Mouse (Mus musculus) forebrain, embryonic 12.5 days (tissue): ENCODE measurements around the gene Sash1. TPM values are rescaled to one million over a fixed set of nuclear protein-coding genes. Genes with fewer than 3 reads are reported as not detected.
"Not testable (repeated sequence)": the region's sequence is repeated elsewhere in the genome, so short reads cannot be mapped to it uniquely, and the experiment has no call there.

ENCODE experiments used
- ATAC-seq: fragments of 200-750 bp; cut with Nextera tagmentation; 2 replicates; pipeline ENCODE4 v1.8.0; 2017; ENCODE audit warnings: moderate TSS enrichment; ENCODE audit not compliant: low FRiP score
- H3K27ac ChIP-seq: fragments of 300-500 bp; sonication (generic); 2 replicates; pipeline ENCODE4 v1.5.1; 2016; ENCODE audit warnings: mild to moderate bottlenecking
- H3K27me3 ChIP-seq: fragments of 300-500 bp; sonication (generic); 2 replicates; pipeline ENCODE4 v1.6.1; 2016; ENCODE audit warnings: mild to moderate bottlenecking
- H3K36me3 ChIP-seq: fragments of 300-500 bp; sonication (generic); replicated peaks from 2 replicates; pipeline ENCODE4 v1.6.1; 2016; ENCODE audit warnings: mild to moderate bottlenecking
- H3K4me1 ChIP-seq: fragments of 300-500 bp; sonication (generic); 2 replicates; pipeline ENCODE4 v1.6.1; 2016
- H3K4me2 ChIP-seq: fragments of 300-500 bp; sonication (generic); 2 replicates; pipeline ENCODE4 v1.6.1; 2016; ENCODE audit warnings: mild to moderate bottlenecking, moderate library complexity
- H3K4me3 ChIP-seq: fragments of 300-500 bp; sonication (generic); replicated peaks from 2 replicates; pipeline ENCODE4 v1.5.1; 2016; ENCODE audit warnings: mild to moderate bottlenecking
- H3K9ac ChIP-seq: fragments of 300-500 bp; sonication (generic); 2 replicates; pipeline ENCODE4 v1.6.1; 2016; ENCODE audit warnings: mild to moderate bottlenecking
- H3K9me3 ChIP-seq: fragments of 300-500 bp; sonication (generic); 2 replicates; pipeline ENCODE4 v1.6.1; 2016
- WGBS: fragments of 180-500 bp; shearing (Covaris S2); methylation state at CpG from one replicate; pipeline ENCODE4 v1.1.7; 2016; 5-methylcytosine and 5-hydroxymethylcytosine counted together
- polyA plus RNA-seq: library from polyadenylated mRNA; unstranded; fragments of >200 nt; fragmentation: Nextera tagmentation; extraction: Ambion mirVana; gene quantifications from 2 replicates; pipeline ENCODE4 v1.2.1, GENCODE M21; 2016

The Sash1 gene
- polyA plus RNA-seq, 1 experiment from 2014 or later = 4.6 TPM

DNA sequence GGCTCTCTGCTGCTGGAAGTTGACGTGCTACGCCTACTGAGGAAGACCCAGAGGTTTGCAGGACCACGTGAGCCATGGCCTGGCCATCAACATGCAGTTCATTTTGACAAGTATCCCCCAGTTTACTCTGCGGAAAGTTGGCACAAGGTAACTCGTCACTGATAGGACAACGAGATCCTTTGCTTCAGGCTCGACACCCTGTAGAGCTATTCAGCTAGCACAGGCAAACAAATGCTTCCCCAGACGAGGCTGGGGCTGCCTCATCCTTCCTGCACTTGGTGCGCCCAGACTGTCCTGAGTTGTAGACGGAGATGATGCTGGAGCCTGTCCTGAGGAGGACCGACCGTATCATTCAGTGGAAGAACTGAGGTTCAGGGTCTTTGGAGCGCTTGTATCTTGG, 166.5 kb downstream of the Sash1 start:
- 39% methylated on average over 13 of the region's 13 CpGs for WGBS
- no peak overlapping the region for H3K4me3 ChIP-seq
- H3K27me3 ChIP-seq = no peaks in the 10 kb centered on the region
- H3K4me1 ChIP-seq = no peaks in the 10 kb centered on the region; the same call in 1 of the 2 replicates
- no peak overlapping the region for H3K9ac ChIP-seq
- no peaks in the 10 kb centered on the region for H3K9me3 ChIP-seq
- no peak for ATAC-seq
- H3K4me2 ChIP-seq = no peak overlapping the region
- no peak overlapping the region for H3K27ac ChIP-seq
- H3K36me3 ChIP-seq = peaks cover 1% of the 10 kb centered on the region; the same call in 1 of the 2 replicates

DNA sequence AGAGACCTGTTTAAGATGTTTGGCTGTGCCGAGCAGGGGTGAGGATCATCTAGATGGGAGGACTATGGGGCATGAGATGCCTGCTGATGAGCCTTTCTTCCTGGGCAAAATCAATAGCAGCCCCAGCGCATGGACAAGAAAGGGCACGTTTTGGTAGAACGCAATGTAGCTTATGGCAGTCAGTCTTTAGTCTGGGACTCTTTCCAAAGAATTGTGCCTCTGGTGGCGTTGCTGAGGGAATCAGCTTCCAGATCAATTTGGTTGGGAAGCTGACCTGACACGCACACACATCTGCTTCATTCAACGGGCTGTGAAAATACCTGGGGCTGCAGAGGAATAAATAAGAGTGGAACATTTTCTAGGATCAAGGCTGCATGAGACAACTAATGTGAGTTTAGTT, 167.0 kb downstream of the Sash1 start:
- Histone ChIP-seq H3K4me2 (no peak overlapping the region), H3K9ac (no peak overlapping the region), H3K4me1 (no peaks in the 10 kb centered on the region; the same call in 1 of the 2 replicates), H3K4me3 (no peak overlapping the region), H3K27ac (no peak overlapping the region), H3K9me3 (no peaks in the 10 kb centered on the region), H3K36me3 (no peaks in the 10 kb centered on the region), H3K27me3 (no peaks in the 10 kb centered on the region)
- ATAC-seq = no peak
- WGBS = 86% methylated on average over 7 of the region's 7 CpGs

DNA sequence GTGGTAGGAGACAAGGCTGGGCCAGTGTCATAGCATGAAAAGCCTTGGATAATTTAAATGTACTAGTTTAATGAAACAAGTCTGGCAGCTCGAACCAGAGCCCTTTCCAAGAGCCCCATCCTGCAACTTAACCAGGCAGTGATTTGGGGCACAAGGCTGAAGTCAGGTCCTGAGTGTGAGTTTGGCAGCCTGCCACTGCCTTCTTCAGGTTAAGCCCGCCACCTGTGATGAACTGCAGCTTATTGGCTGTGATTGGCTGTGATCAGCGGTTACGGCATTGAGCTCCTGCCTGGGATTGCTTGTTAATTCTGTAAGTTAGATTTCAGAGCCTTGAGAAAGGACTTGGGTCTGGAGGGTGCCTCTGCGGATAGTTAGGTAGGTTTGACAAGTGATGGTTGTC, 168.7 kb downstream of the Sash1 start:
- no peak overlapping the region for H3K27ac ChIP-seq
- H3K9me3 ChIP-seq = no peaks in the 10 kb centered on the region
- no peak for ATAC-seq
- H3K4me1 ChIP-seq = no peaks in the 10 kb centered on the region; the same call in 1 of the 2 replicates
- 86% methylated on average over 5 of the region's 5 CpGs for WGBS
- no peaks in the 10 kb centered on the region for H3K36me3 ChIP-seq
- H3K4me2 ChIP-seq = no peak overlapping the region
- no peaks in the 10 kb centered on the region for H3K27me3 ChIP-seq
- no peak overlapping the region for H3K4me3 ChIP-seq
- H3K9ac ChIP-seq = no peak overlapping the region

DNA sequence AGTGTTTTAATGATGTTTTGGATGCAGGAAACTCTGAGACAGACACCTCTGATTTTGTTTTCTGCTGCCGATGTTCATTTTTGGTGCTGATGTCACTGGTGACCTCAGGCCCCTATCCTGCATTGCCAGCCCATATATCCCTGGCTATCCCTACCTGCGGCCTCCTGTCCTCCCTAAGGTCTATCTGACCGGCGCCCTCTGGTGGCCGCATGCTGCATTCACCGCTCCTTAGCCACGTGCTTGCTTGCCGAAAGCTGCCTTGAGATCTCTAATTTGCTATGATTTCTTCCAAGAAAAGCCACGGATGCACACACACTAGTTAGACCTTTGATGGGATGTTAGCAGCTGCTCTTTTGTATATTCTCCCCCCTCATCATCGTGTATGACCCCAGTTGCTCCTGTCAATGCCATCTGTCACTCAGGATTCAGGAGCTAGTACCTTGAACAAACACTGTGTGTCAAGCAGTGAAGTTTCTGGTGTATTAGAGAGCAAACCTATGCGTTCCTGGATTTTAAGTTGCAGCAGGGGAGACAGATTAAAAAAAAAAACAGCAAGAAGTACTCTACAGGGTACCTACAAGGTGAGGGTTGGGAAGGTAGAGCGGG, 170.1 kb downstream of the Sash1 start:
- Histone ChIP-seq H3K9ac (no peak overlapping the region), H3K4me2 (no peak overlapping the region), H3K9me3 (no peaks in the 10 kb centered on the region), H3K4me1 (no peaks in the 10 kb centered on the region; the same call in 1 of the 2 replicates), H3K4me3 (no peak overlapping the region), H3K36me3 (no peaks in the 10 kb centered on the region), H3K27ac (no peak overlapping the region), H3K27me3 (no peaks in the 10 kb centered on the region)
- peak; percentile 73; the same call in 1 of the 2 replicates for ATAC-seq
- WGBS = 16% methylated on average over 12 of the region's 12 CpGs

DNA sequence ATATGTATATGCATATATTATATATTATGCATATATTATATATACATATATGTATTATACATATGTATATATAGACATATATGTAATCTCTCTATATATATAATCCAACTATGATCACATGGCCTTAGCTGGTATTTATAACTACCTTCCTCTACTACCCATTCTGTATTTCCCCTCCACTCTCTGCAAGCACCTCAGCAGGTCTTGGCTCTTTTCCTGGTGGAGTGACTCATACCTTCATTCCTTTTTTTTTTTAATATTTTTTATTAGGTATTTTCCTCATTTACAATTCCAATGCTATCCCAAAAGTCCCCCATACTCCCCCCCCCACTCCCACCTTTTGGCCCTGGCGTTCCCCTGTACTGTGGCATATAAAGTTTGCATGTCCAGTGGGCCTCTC, 189.2 kb downstream of the Sash1 start:
- not testable (repeated sequence) for H3K36me3 ChIP-seq, H3K9me3 ChIP-seq, ATAC-seq, H3K27ac ChIP-seq, H3K4me1 ChIP-seq, H3K4me2 ChIP-seq, H3K9ac ChIP-seq, H3K27me3 ChIP-seq, H3K4me3 ChIP-seq
- 91% methylated on average over 1 of the region's 1 CpGs for WGBS

DNA sequence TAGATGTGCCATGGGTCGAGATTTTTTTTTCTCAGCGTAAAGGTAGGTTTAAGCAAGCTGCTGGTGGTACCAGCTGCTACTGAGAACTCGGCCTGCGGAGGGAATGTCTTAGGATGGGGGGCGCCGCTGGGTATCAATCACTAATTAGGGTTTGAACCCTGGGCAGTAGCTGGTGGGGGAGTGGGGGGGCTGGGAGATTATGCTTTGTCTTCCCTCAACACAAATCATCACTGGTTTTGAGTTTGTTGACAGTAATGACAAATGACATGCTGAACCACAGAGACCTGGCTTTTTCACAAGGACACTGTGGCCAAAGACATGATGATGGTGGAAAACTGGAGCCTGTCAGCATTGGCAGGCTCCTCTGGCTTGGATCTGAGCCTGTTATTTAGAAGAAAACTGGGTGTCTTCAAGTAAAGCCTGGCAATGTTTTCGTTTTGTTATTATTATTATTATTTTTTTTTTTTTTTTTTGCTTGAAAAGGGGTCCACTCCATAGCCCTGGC, 191.8 kb downstream of the Sash1 start:
- no peaks in the 10 kb centered on the region for H3K36me3 ChIP-seq
- H3K4me2 ChIP-seq = no peak overlapping the region
- no peaks in the 10 kb centered on the region for H3K27me3 ChIP-seq
- ATAC-seq = no peak
- H3K9me3 ChIP-seq = no peaks in the 10 kb centered on the region
- no peak overlapping the region for H3K27ac ChIP-seq
- no peaks in the 10 kb centered on the region for H3K4me1 ChIP-seq
- WGBS = 84% methylated on average over 7 of the region's 7 CpGs
- H3K9ac ChIP-seq = no peak overlapping the region
- H3K4me3 ChIP-seq = no peak overlapping the region

DNA sequence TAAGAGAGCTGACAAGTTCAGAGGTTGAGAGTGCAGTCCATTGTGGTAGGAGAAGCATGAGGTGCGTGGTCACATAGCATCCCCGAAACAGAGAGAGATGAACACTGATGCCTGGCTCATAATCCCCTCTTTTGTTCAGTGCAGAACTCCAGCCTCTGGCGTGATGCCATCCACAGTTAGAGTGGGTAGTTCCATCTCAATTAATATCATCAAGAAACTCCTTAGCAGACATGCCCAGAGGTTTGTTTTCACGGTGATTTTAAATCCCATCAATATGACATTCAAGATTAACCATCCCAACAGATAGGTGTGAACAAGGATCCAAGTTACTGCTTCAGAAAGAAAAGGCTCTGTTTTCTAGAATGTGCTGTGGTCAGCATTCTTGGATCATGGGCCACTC, 192.3 kb downstream of the Sash1 start:
- ATAC-seq = no peak
- H3K36me3 ChIP-seq = no peaks in the 10 kb centered on the region
- H3K4me1 ChIP-seq = no peaks in the 10 kb centered on the region
- H3K4me3 ChIP-seq = no peak overlapping the region
- WGBS = 84% methylated on average over 4 of the region's 4 CpGs
- no peak overlapping the region for H3K9ac ChIP-seq
- no peaks in the 10 kb centered on the region for H3K9me3 ChIP-seq
- no peak overlapping the region for H3K4me2 ChIP-seq
- no peak overlapping the region for H3K27ac ChIP-seq
- no peaks in the 10 kb centered on the region for H3K27me3 ChIP-seq

DNA sequence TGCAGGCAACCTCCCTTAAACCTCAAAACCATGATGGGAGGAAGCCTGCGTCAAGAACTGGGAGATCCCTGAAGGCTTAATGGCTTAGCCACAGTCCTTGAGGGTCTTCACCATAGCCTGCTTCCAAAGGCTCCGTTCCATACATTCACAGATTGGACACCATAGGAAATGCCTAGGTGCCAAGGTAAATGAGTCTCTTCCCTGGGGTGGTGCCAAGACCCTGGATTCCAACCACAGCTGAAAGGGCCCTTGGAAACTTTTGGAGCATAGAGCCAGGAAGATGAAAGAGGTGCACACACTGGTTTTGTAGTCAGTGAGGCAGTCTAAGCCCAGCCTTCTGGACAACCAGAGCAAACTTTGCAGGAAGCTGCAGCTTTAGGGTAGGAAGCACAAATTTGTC, 193.3 kb downstream of the Sash1 start:
- 100% methylated on average over 2 of the region's 2 CpGs for WGBS
- Histone ChIP-seq H3K4me2 (no peak overlapping the region), H3K36me3 (no peaks in the 10 kb centered on the region)

DNA sequence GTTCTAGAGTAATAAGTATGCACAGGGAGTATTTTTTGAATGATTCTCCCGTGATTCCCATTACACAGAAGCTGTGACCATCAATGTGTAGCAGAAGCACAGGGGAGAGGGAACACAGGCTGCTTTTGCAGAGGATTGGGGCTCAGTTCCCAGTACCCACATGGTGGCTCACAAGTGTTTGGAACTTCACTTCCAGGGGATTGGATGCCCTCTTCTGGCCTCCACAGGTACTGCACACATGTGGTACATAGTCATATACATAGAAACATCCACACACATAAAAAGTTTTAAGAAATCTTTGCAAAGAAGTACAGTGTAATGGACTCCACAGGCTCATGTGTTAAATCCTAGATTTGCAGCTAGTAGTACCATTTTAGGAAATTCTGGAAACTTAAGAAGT, 199.7 kb downstream of the Sash1 start:
- Histone ChIP-seq H3K9me3 (0 out of 2 replicates have a peak, but pooled peaks cover 4% of the 10 kb centered on the region), H3K4me3 (no peak overlapping the region), H3K4me1 (no peaks in the 10 kb centered on the region), H3K4me2 (no peak overlapping the region), H3K27me3 (no peaks in the 10 kb centered on the region), H3K27ac (no peak overlapping the region), H3K9ac (no peak overlapping the region), H3K36me3 (no peaks in the 10 kb centered on the region)
- ATAC-seq = no peak
- 91% methylated on average over 1 of the region's 1 CpGs for WGBS

More for the DNA sequence above, 193.3 kb downstream of the Sash1 start:
- Histone ChIP-seq H3K4me1 (no peaks in the 10 kb centered on the region), H3K27me3 (no peaks in the 10 kb centered on the region), H3K9ac (no peak overlapping the region), H3K9me3 (no peaks in the 10 kb centered on the region), H3K27ac (no peak overlapping the region), H3K4me3 (no peak overlapping the region)
- no peak for ATAC-seq

DNA sequence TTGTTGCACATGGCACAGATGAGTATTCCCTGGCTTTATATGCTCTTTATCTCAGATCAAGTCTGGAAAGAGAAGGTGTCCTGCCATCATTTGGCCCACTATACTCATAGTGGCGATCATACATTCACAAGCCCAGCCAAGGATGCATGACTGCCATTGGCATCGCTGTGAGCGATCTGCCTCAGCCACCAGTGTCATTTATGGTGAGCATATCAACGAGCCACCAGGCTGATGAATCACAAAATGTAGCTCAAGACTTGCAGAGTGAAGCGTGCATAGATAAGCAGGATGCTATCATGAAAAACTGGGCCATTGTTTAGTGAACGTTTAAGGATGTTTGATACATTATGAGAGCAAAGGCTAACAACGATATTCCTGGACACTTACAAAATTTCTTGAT, 200.6 kb downstream of the Sash1 start:
- H3K4me1 ChIP-seq = no peaks in the 10 kb centered on the region
- H3K9ac ChIP-seq = no peak overlapping the region
- H3K27me3 ChIP-seq = no peaks in the 10 kb centered on the region
- no peaks in the 10 kb centered on the region for H3K36me3 ChIP-seq
- ATAC-seq = no peak
- no peak overlapping the region for H3K4me2 ChIP-seq
- no peak overlapping the region for H3K27ac ChIP-seq
- 91% methylated on average over 7 of the region's 7 CpGs for WGBS
- H3K4me3 ChIP-seq = no peak overlapping the region
- 0 out of 2 replicates have a peak, but pooled peaks cover 4% of the 10 kb centered on the region for H3K9me3 ChIP-seq

DNA sequence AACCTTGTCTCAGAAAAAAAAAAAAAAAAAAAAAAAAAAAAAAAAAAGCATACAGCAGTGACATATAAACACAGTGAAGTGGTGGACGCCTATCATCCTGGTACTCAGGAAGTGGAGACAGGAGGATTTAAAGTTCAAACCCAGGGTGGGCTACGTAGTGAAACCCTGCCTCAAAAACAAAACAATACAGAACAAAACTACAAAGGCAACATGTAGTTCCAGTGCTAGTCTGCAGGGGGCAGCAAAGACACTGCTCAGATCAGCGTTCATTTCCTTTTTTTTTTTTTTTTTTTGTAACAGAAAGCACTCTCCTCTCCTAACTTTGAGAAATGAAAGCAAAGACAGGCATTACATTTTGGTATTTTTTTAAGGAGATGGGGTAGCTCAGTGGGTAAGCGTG, 203.0 kb downstream of the Sash1 start:
- Histone ChIP-seq H3K27ac (no peak overlapping the region), H3K27me3 (no peaks in the 10 kb centered on the region), H3K4me3 (no peak overlapping the region), H3K9ac (no peak overlapping the region), H3K9me3 (0 out of 2 replicates have a peak, but pooled peaks cover 4% of the 10 kb centered on the region), H3K4me1 (no peaks in the 10 kb centered on the region), H3K4me2 (no peak overlapping the region), H3K36me3 (no peaks in the 10 kb centered on the region)
- no peak for ATAC-seq
- 15% methylated on average over 4 of the region's 4 CpGs for WGBS

DNA sequence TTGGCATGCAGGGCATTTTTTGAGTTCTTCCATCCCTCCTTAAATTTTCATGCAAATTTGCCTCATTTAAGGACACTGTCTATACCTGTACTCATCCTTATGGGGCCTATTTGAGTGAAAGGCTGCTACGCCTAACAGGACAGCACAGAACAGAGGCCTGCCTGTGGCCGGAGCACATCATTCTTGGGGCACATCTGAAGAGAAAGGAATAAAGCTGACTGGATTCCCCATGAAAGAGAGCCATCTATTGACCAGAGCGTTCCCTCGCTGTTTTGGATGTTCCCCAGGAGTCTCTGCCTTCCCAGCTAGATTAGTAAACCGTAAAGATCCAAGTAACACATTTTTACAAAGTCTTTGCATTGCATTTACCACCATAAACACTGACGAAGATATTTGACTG, 203.5 kb downstream of the Sash1 start:
- ATAC-seq = no peak
- Histone ChIP-seq H3K9ac (no peak overlapping the region), H3K4me3 (no peak overlapping the region), H3K4me2 (no peak overlapping the region), H3K4me1 (no peaks in the 10 kb centered on the region), H3K27me3 (no peaks in the 10 kb centered on the region), H3K27ac (no peak overlapping the region), H3K36me3 (no peaks in the 10 kb centered on the region), H3K9me3 (0 out of 2 replicates have a peak, but pooled peaks cover 4% of the 10 kb centered on the region)
- WGBS = 75% methylated on average over 6 of the region's 6 CpGs

DNA sequence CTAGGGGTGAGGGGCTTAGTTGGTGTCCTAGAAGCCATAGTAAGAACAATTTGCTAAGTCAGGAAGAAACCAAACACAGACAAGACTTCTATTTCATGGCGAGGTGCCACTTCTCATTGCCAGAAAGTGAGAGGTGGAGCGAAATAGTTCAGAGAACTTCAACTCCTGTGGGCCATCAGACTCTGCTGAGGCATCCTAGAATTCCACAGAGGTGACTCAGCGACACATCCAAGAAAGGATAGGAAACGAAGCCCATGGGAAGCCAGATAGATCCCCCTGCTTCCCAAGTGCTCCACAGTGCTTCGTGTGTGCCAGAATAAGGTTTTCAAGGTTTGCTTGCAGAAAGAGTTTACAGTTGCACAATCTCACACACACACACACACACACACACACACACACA, 209.1 kb downstream of the Sash1 start:
- H3K36me3 ChIP-seq = no peaks in the 10 kb centered on the region
- WGBS = 88% methylated on average over 5 of the region's 5 CpGs

More for the DNA sequence above, 209.1 kb downstream of the Sash1 start:
- no peaks in the 10 kb centered on the region for H3K9me3 ChIP-seq
- no peaks in the 10 kb centered on the region for H3K4me1 ChIP-seq
- no peak for ATAC-seq
- H3K4me3 ChIP-seq = no peak overlapping the region
- H3K27ac ChIP-seq = no peak overlapping the region
- no peak overlapping the region for H3K9ac ChIP-seq
- H3K4me2 ChIP-seq = no peak overlapping the region
- H3K27me3 ChIP-seq = no peaks in the 10 kb centered on the region
